Mouse (Mus musculus): ENCODE measurements at regions not wholly inside any gene's neighbourhood (a gene's known extent, or its start where the extent isn't known, plus 50 kb on each side); places are given as distances from the start of the nearest gene placed in this dataset.

DNA sequence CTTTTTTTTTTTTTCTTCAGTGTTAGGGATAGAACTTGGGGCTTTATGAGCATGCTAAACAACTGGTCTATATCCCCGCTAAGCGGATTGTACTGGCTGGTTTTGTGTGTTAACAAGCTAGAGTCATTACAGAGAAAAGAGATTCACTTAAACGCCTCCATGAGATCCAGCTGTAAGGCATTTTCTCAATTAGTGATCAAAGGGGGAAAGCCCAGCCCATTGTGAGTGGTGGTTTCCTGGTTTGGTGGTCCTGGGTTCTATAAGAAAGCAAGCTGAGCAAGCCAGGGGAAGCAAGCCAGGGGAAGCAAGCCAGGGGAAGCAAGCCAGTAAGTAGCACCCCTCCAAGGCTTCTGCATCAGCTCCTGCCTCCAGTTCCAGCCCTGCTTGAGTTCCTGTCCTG lies 147.9 kb upstream of the 4931429L15Rik start:
- H3K4me2 ChIP-seq (ENCODE audit: low read depth, low read length, poor library complexity, severe bottlenecking), result no peak overlapping the region
- 44% methylated on average over 3 of the region's 3 CpGs for WGBS
- DNase-seq (ENCODE audit: low spot score) (no peak), ATAC-seq (ENCODE audit: low FRiP score) (no peak)
- H3K4me3 ChIP-seq (ENCODE audit: low read depth, low read length), result no peak overlapping the region
- TF ChIP-seq CTCF (IDR thresholded peaks at IDR 0.05), result no peak
- H3K27me3 ChIP-seq (ENCODE audit: insufficient read depth, low read length), result no peaks in the 10 kb centered on the region
- H3K9ac ChIP-seq (replicated peaks; ENCODE audit: low read length, poor library complexity, severe bottlenecking), result no peak overlapping the region
- H3K9me3 ChIP-seq (ENCODE audit: low read length), result no peaks in the 10 kb centered on the region
- no peak overlapping the region for H3K27ac ChIP-seq (ENCODE audit: low read depth, low read length)
- H3K36me3 ChIP-seq (ENCODE audit: insufficient read depth, low read length), result no peaks in the 10 kb centered on the region
- 0 out of 2 replicates have a peak, but pooled peaks cover 4% of the 10 kb centered on the region for H3K4me1 ChIP-seq (ENCODE audit: insufficient read depth, low read length)

DNA sequence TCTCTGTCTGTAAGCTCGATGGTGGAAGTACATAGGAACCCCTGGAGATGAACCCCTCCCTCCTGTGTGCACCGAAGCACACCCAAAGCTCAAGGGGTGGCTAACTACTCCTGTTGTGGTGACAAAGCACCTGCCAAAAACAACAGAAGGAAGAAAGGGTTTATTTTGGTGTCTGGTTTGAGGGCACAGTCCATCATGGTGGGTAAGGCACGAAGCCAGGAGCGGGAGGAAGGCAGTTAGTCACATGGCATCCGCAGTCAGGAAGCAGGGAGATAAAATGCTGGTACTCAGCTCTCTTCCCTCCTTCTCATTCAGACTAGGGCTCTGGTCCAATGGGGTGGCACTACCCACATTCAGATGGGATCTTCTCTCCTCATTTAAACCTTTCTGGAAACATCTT lies 142.9 kb upstream of the 4931429L15Rik start:
- H3K27ac ChIP-seq (ENCODE audit: low read depth, low read length), result no peak overlapping the region
- no peak overlapping the region for H3K4me2 ChIP-seq (ENCODE audit: low read depth, low read length, poor library complexity, severe bottlenecking)
- no peak for TF ChIP-seq CTCF (IDR thresholded peaks at IDR 0.05)
- DNase-seq (ENCODE audit: low spot score), result no peak
- 93% methylated on average over 5 of the region's 5 CpGs for WGBS
- H3K4me3 ChIP-seq (ENCODE audit: low read depth, low read length), result no peak overlapping the region
- H3K4me1 ChIP-seq (ENCODE audit: insufficient read depth, low read length), result no peaks in the 10 kb centered on the region
- H3K36me3 ChIP-seq (ENCODE audit: insufficient read depth, low read length), result no peaks in the 10 kb centered on the region
- no peaks in the 10 kb centered on the region for H3K9me3 ChIP-seq (ENCODE audit: low read length)
- ATAC-seq (ENCODE audit: low FRiP score), result no peak
- no peak overlapping the region for H3K9ac ChIP-seq (replicated peaks; ENCODE audit: low read length, poor library complexity, severe bottlenecking)
- no peaks in the 10 kb centered on the region for H3K27me3 ChIP-seq (ENCODE audit: insufficient read depth, low read length)

DNA sequence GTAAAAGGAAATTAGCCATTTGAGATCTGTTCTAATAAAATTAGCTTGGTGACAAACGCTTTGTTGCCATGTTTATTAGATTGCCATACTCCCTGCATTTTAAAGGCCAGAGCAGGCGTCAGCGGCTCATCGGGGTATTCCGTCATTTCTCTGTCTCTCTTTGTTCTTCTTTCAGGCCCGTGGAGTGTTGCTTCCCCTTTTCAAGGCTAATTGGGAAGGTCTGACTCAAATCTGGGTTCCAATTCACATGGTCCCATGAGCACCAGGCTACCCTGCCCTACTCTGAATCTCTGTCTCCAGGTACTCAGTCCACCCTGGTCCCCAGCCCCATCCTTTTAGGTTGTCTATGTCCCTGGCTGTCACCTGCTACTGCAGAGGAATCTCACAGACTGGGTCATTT lies 138.2 kb upstream of the 4931429L15Rik start:
- no peak for DNase-seq (ENCODE audit: low spot score)
- H3K4me1 ChIP-seq (ENCODE audit: insufficient read depth, low read length), result no peaks in the 10 kb centered on the region
- no peak overlapping the region for H3K4me2 ChIP-seq (ENCODE audit: low read depth, low read length, poor library complexity, severe bottlenecking)
- ATAC-seq (ENCODE audit: low FRiP score), result no peak
- 55% methylated on average over 6 of the region's 6 CpGs for WGBS
- H3K9ac ChIP-seq (replicated peaks; ENCODE audit: low read length, poor library complexity, severe bottlenecking), result no peak overlapping the region
- no peak overlapping the region for H3K4me3 ChIP-seq (ENCODE audit: low read depth, low read length)
- H3K27ac ChIP-seq (ENCODE audit: low read depth, low read length), result no peak overlapping the region
- H3K9me3 ChIP-seq (ENCODE audit: low read length), result no peaks in the 10 kb centered on the region
- H3K36me3 ChIP-seq (ENCODE audit: insufficient read depth, low read length), result no peaks in the 10 kb centered on the region
- no peak for TF ChIP-seq CTCF (IDR thresholded peaks at IDR 0.05)
- no peaks in the 10 kb centered on the region for H3K27me3 ChIP-seq (ENCODE audit: insufficient read depth, low read length)

DNA sequence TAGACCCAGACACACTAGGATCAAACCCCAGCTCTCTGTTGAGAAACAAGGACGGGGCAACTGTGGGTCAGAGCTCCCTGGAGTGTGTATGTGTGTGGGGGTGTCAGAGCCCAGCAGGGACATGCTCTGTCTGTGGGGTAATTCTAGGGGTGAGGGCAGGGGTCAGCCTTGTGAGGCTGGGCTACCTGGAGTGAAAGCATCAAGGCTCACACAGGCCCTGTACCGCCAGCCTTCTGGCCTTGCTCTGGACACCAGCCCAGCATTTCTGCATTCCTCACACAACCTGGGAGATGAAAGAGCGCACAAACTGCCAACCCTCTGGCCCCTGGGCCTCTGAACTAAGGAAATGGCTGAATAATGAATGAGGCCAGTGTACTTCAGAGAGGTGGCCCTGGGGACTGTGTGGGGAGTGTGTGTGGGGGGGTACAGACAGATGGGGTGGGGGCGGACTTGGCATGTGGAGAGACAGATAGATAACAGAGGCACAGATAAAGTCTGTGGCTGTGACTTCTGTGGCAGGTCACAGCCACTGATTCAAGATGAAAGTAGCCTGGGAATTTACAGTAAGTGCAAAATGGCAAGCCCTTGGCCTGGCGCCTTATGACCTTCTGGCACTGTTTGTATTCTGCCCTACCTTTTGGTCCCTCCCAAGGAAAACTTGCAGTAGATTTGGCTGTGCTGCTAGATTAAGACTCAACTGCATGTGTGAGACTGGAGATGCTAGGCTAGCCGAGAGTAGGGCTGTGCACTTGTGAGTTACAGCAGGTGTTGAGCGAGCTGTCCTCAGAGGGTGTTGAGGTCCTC lies 135.2 kb upstream of the 4931429L15Rik start:
- Histone ChIP-seq H3K27me3 (ENCODE audit: insufficient read depth, low read length) (no peaks in the 10 kb centered on the region), H3K27ac (ENCODE audit: low read depth, low read length) (no peak overlapping the region), H3K4me3 (ENCODE audit: low read depth, low read length) (no peak overlapping the region), H3K36me3 (ENCODE audit: insufficient read depth, low read length) (no peaks in the 10 kb centered on the region), H3K4me2 (ENCODE audit: low read depth, low read length, poor library complexity, severe bottlenecking) (no peak overlapping the region), H3K9ac (replicated peaks; ENCODE audit: low read length, poor library complexity, severe bottlenecking) (no peak overlapping the region), H3K4me1 (ENCODE audit: insufficient read depth, low read length) (no peaks in the 10 kb centered on the region), H3K9me3 (ENCODE audit: low read length) (no peaks in the 10 kb centered on the region)
- peak; percentile 49; the same call in 1 of the 2 replicates for ATAC-seq (ENCODE audit: low FRiP score)
- TF ChIP-seq CTCF (IDR thresholded peaks at IDR 0.05), result no peak
- WGBS, result 54% methylated on average over 7 of the region's 7 CpGs
- peak; percentile 19 for DNase-seq (ENCODE audit: low spot score)

DNA sequence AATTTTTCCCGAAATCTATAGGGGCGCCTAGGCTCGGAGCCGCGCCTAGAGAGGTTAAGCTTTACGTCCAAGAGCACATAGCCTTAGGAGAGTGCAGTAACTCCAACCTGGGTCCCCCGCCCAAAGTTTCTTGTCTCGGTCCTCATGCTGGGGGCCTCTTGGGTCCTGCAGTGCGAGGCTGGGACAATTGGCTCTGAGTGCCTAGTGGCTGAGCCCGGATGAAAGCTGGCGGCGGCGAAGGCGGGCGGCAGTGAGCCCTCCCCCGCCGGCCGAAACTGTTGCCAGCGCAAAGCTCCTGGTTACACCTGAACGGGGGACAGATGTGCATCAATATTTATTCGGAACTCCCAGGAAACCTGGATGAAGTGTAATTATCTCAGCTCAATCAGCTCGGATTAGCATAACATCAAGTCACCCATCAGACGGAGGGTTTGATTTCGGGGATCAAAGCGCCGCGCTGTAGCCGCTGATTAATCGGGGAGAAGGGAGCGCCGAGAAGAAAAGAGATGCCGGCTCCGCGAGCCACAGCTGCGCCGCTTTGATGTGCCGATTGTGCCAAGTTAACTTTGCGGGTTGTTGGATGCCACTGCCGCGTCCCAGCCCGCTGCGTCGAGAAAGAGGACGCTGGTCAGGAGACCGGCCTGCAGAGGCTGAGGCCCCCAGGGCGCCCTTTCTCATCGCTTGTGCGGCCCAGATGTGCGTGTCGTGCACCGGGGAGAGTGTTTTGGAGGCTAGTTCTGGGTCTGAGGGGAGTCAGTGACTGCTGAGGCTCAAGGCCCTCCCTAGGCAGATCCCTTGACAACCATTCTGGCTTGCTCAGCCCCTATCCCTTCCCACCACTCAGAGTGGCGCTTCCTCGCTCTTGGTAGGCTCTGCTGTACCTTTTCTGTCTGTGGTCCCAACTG lies 123.7 kb upstream of the 4931429L15Rik start:
- Histone ChIP-seq H3K9ac (replicated peaks; ENCODE audit: low read length, poor library complexity, severe bottlenecking) (no peak overlapping the region), H3K4me1 (ENCODE audit: insufficient read depth, low read length) (no peaks in the 10 kb centered on the region), H3K9me3 (ENCODE audit: low read length) (no peaks in the 10 kb centered on the region), H3K4me3 (ENCODE audit: low read depth, low read length) (peak overlapping the region; percentile 31), H3K27ac (ENCODE audit: low read depth, low read length) (no peak overlapping the region), H3K36me3 (ENCODE audit: insufficient read depth, low read length) (no peaks in the 10 kb centered on the region), H3K4me2 (ENCODE audit: low read depth, low read length, poor library complexity, severe bottlenecking) (peak overlapping the region; percentile 48), H3K27me3 (ENCODE audit: insufficient read depth, low read length) (peaks cover 5% of the 10 kb centered on the region)
- WGBS, result 2% methylated on average over 52 of the region's 53 CpGs
- DNase-seq (ENCODE audit: low spot score), result peak; percentile 16
- ATAC-seq (ENCODE audit: low FRiP score), result no peak
- TF ChIP-seq CTCF (IDR thresholded peaks at IDR 0.05), result no peak

DNA sequence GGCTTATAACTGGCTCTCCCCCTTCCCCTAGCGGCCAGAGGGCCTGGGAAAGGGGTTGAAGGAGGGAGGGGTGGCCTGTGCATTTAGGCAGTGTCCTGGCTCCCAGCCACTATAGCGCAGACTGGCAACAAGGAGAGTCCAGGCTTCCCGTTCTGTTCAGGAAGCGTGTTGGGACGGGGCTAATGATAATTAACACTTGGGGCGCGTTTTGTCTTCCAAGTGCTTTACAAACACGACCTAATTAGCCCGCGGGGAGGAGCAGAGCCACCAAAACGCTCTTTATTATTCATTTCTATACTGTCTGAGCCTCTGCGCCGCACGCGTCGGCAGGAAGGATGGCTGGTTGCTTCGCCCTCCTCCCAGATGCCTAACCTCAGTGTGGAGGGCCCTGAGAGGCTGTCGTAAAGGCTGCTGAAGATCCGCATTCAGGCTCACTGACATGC lies 123.0 kb upstream of the 4931429L15Rik start:
- Histone ChIP-seq H3K27ac (ENCODE audit: low read depth, low read length) (no peak overlapping the region), H3K4me3 (ENCODE audit: low read depth, low read length) (peak overlapping the region; percentile 31; the same call in 1 of the 2 replicates), H3K9me3 (ENCODE audit: low read length) (no peaks in the 10 kb centered on the region), H3K4me2 (ENCODE audit: low read depth, low read length, poor library complexity, severe bottlenecking) (peak overlapping the region; percentile 48), H3K27me3 (ENCODE audit: insufficient read depth, low read length) (peaks cover 5% of the 10 kb centered on the region), H3K4me1 (ENCODE audit: insufficient read depth, low read length) (no peaks in the 10 kb centered on the region), H3K36me3 (ENCODE audit: insufficient read depth, low read length) (no peaks in the 10 kb centered on the region), H3K9ac (replicated peaks; ENCODE audit: low read length, poor library complexity, severe bottlenecking) (no peak overlapping the region)
- TF ChIP-seq CTCF (IDR thresholded peaks at IDR 0.05), result no peak
- WGBS, result 6% methylated on average over 19 of the region's 19 CpGs
- ATAC-seq (ENCODE audit: low FRiP score) (no peak), DNase-seq (ENCODE audit: low spot score) (peak; percentile 35)
